Mouse (Mus musculus) CH12.LX (cell line): ENCODE measurements around the gene Phf11a. TPM values are rescaled to one million over a fixed set of nuclear protein-coding genes. Genes with fewer than 3 reads are reported as not detected.
A peak's percentile ranks its signal among the peaks of the same experiment; 100 is the strongest.

ENCODE experiments used
- DNase-seq: peaks from one replicate; pipeline ENCODE4 v3.0.0-alpha.2; 2013; ENCODE audit errors: extremely low read depth
- H3K27ac ChIP-seq: 2 replicates; pipeline ENCODE4 v1.5.1; 2012; ENCODE audit warnings: low read depth, mild to moderate bottlenecking, control low read depth, moderate library complexity; ENCODE audit not compliant: insufficient read depth
- H3K27me3 ChIP-seq: replicated peaks from 2 replicates; pipeline ENCODE3; 2012; ENCODE audit warnings: inconsistent platforms
- H3K36me3 ChIP-seq, 2 experiments: replicated peaks in 1 of 2; 2 replicates each; pipeline versions ENCODE3 to v1.6.1; 2012; ENCODE audit warnings: inconsistent platforms in 1 of 2, low read length in 1 of 2, mild to moderate bottlenecking in 1 of 2, mixed read lengths in 1 of 2, moderate library complexity in 1 of 2; ENCODE audit not compliant: control insufficient read depth in 1 of 2, insufficient read depth in 1 of 2
- H3K4me1 ChIP-seq, 2 experiments: 2 replicates each; pipeline ENCODE4 v1.6.1; 2012; ENCODE audit warnings: inconsistent platforms in 1 of 2, moderate library complexity in 1 of 2; ENCODE audit not compliant: insufficient read depth in 2 of 2, control insufficient read depth in 1 of 2
- H3K4me2 ChIP-seq: 2 replicates; pipeline ENCODE4 v1.6.1; 2012; ENCODE audit warnings: low read depth, mild to moderate bottlenecking, control low read depth; ENCODE audit not compliant: poor library complexity, insufficient read depth, severe bottlenecking
- H3K4me3 ChIP-seq, 3 experiments: fragments of 150-350 bp in 1 of 3; sonication (generic) in 1 of 3; replicated peaks in 1 of 3; 2 replicates each; pipeline versions ENCODE3 to v1.5.1; 2011 to 2012; ENCODE audit warnings: low read depth in 2 of 3, low read length in 2 of 3, mild to moderate bottlenecking in 2 of 3, moderate library complexity in 2 of 3, control low read depth in 1 of 3, improper control_type of control experiment in 1 of 3, inconsistent platforms in 1 of 3, mixed read lengths in 1 of 3; ENCODE audit not compliant: poor library complexity in 1 of 3
- H3K79me2 ChIP-seq: replicated peaks from 2 replicates; pipeline ENCODE4 v1.6.1; 2012; ENCODE audit warnings: mild to moderate bottlenecking, moderate library complexity; ENCODE audit not compliant: control insufficient read depth, poor library complexity, insufficient read depth, severe bottlenecking; ENCODE audit errors: extremely low read depth
- H3K9ac ChIP-seq: 2 replicates; pipeline ENCODE4 v1.6.1; 2012; ENCODE audit warnings: low read depth, mild to moderate bottlenecking, control low read depth, moderate library complexity; ENCODE audit not compliant: insufficient read depth
- H3K9me3 ChIP-seq: replicated peaks from 2 replicates; pipeline ENCODE3; 2012; ENCODE audit warnings: low read length, inconsistent platforms, mixed read lengths
- BHLHE40 ChIP-seq: IDR thresholded peaks from 2 replicates; pipeline ENCODE4 v1.6.1; 2011; ENCODE audit warnings: mild to moderate bottlenecking, low read depth, low read length, improper control_type of control experiment
- CHD2 ChIP-seq: IDR thresholded peaks from 2 replicates; pipeline ENCODE4 v1.6.1; 2011; ENCODE audit warnings: low read length, improper control_type of control experiment
- CTCF ChIP-seq, 2 experiments: IDR thresholded peaks in 1 of 2; conservative IDR thresholded peaks in 1 of 2; 2 replicates each; pipeline ENCODE4 v1.5.1; 2011 to 2012; ENCODE audit warnings: low read depth in 2 of 2, low read length in 2 of 2, improper control_type of control experiment in 1 of 2, inconsistent platforms in 1 of 2, mild to moderate bottlenecking in 1 of 2, moderate library complexity in 1 of 2
- E2F4 ChIP-seq: IDR thresholded peaks from 2 replicates; pipeline ENCODE4 v1.6.1; 2011; ENCODE audit warnings: low read depth, low read length, improper control_type of control experiment; ENCODE audit not compliant: insufficient replicate concordance
- ELF1 ChIP-seq: IDR thresholded peaks from 2 replicates; pipeline ENCODE4 v1.6.1; 2014; ENCODE audit warnings: low read depth, mild to moderate bottlenecking, inconsistent platforms, low read length, improper control_type of control experiment
- ETS1 ChIP-seq: conservative IDR thresholded peaks from 2 replicates; pipeline ENCODE4 v1.6.1; 2012; ENCODE audit warnings: low read depth, mild to moderate bottlenecking, inconsistent platforms, low read length, improper control_type of control experiment, moderate library complexity
- GABPA ChIP-seq: IDR thresholded peaks from 2 replicates; pipeline ENCODE4 v1.6.1; 2012; ENCODE audit warnings: low read depth, low read length, improper control_type of control experiment, inconsistent platforms; ENCODE audit not compliant: insufficient replicate concordance
- IRF4 ChIP-seq: IDR thresholded peaks from 2 replicates; pipeline ENCODE4 v1.6.1; 2014; ENCODE audit warnings: low read depth, mild to moderate bottlenecking, inconsistent platforms, low read length, improper control_type of control experiment
- JUN ChIP-seq: IDR thresholded peaks from 2 replicates; pipeline ENCODE4 v1.6.1; 2011; ENCODE audit warnings: low read depth, mild to moderate bottlenecking, low read length, improper control_type of control experiment, moderate library complexity; ENCODE audit not compliant: insufficient read depth
- JUND ChIP-seq: conservative IDR thresholded peaks from 2 replicates; pipeline ENCODE4 v1.6.1; 2011; ENCODE audit warnings: low read depth, low read length, improper control_type of control experiment
- KAT2A ChIP-seq: IDR thresholded peaks from 2 replicates; pipeline ENCODE4 v1.6.1; 2012; ENCODE audit warnings: low read length, improper control_type of control experiment, inconsistent platforms; ENCODE audit not compliant: insufficient replicate concordance
- MAX ChIP-seq: IDR thresholded peaks from 2 replicates; pipeline ENCODE4 v1.6.1; 2011; ENCODE audit warnings: low read length, improper control_type of control experiment
- MAZ ChIP-seq: IDR thresholded peaks from 2 replicates; pipeline ENCODE4 v1.6.1; 2012; ENCODE audit warnings: low read depth, mild to moderate bottlenecking, inconsistent platforms, low read length, improper control_type of control experiment, moderate library complexity
- MEF2A ChIP-seq: IDR thresholded peaks from 2 replicates; pipeline ENCODE4 v1.6.1; 2014; ENCODE audit warnings: low read depth, mild to moderate bottlenecking, inconsistent platforms, low read length, improper control_type of control experiment, borderline replicate concordance
- MXI1 ChIP-seq: IDR thresholded peaks from 2 replicates; pipeline ENCODE4 v1.6.1; 2011; ENCODE audit warnings: mild to moderate bottlenecking, low read depth, low read length, improper control_type of control experiment
- MYC ChIP-seq: IDR thresholded peaks from 2 replicates; pipeline ENCODE4 v1.6.1; 2011; ENCODE audit warnings: low read depth, mild to moderate bottlenecking, improper control_type of control experiment, low read length
- NELFE ChIP-seq: IDR thresholded peaks from 2 replicates; pipeline ENCODE4 v1.6.1; 2011; ENCODE audit warnings: low read depth, low read length, improper control_type of control experiment
- PAX5 ChIP-seq: IDR thresholded peaks from 2 replicates; pipeline ENCODE4 v1.6.1; 2012; ENCODE audit warnings: low read length, inconsistent platforms, mixed read lengths
- POLR2A ChIP-seq: IDR thresholded peaks from 2 replicates; pipeline ENCODE4 v1.6.1; 2011; ENCODE audit warnings: low read depth, mild to moderate bottlenecking, improper control_type of control experiment, low read length
- POLR2AphosphoS2 ChIP-seq: IDR thresholded peaks from 2 replicates; pipeline ENCODE4 v1.6.1; 2011; ENCODE audit warnings: low read depth, low read length, improper control_type of control experiment
- RAD21 ChIP-seq: IDR thresholded peaks from 2 replicates; pipeline ENCODE4 v1.6.1; 2011; ENCODE audit warnings: low read depth, mild to moderate bottlenecking, low read length, improper control_type of control experiment, moderate library complexity
- SIN3A ChIP-seq: IDR thresholded peaks from 2 replicates; pipeline ENCODE4 v1.6.1; 2012; ENCODE audit warnings: low read length, improper control_type of control experiment, inconsistent platforms
- SMC3 ChIP-seq: IDR thresholded peaks from 2 replicates; pipeline ENCODE4 v1.6.1; 2011; ENCODE audit warnings: low read depth, low read length, improper control_type of control experiment
- TBP ChIP-seq: conservative IDR thresholded peaks from 2 replicates; pipeline ENCODE4 v1.6.1; 2011; ENCODE audit warnings: low read depth, low read length, improper control_type of control experiment
- USF2 ChIP-seq: conservative IDR thresholded peaks from 2 replicates; pipeline ENCODE4 v1.6.1; 2011; ENCODE audit warnings: low read depth, low read length, improper control_type of control experiment
- ZC3H11A ChIP-seq: IDR thresholded peaks from 2 replicates; pipeline ENCODE4 v1.6.1; 2012; ENCODE audit warnings: low read depth, mild to moderate bottlenecking, inconsistent platforms, low read length, improper control_type of control experiment
- ZMIZ1 ChIP-seq: IDR thresholded peaks from 2 replicates; pipeline ENCODE4 v1.6.1; 2012; ENCODE audit warnings: low read depth, mild to moderate bottlenecking, inconsistent platforms, low read length, improper control_type of control experiment
- dilution Hi-C: fragments of 300-500 bp; cut with MboI; formaldehyde crosslinking; loops from 2 replicates; pipeline ENCODE4 v1.14.3; 2020; ENCODE audit warnings: low sequenced_read_pairs; ENCODE audit not compliant: extremely low pct_unique_long_range_greater_than_20kb, extremely low pct_ligation_motif_present
- in situ Hi-C: fragments of 300-500 bp; cut with MboI; formaldehyde crosslinking; loops from 3 replicates; pipeline ENCODE4 v1.14.3; 2019; ENCODE audit warnings: low sequenced_read_pairs, low pct_ligation_motif_present, low pct_unique_long_range_greater_than_20kb, mixed read lengths
- polyA plus RNA-seq: library from polyadenylated mRNA; unstranded; fragments of >175 nt; gene quantifications from 2 replicates; pipeline ENCODE4 v1.2.1, GENCODE M21; 2012; ENCODE audit warnings: low read depth; ENCODE audit not compliant: insufficient read length
- total RNA-seq, 2 experiments: library from RNA; depleted of rRNA; stranded (reverse); fragments of 300-350 nt in 1 of 2; fragments of >200 nt in 1 of 2; gene quantifications; 2 replicates each; pipeline ENCODE4 v1.2.3; 2012 to 2014

The Phf11a gene
- total and polyA plus RNA-seq, 3 experiments, result 14.6 to 48.4 (median 41.1) TPM

DNA sequence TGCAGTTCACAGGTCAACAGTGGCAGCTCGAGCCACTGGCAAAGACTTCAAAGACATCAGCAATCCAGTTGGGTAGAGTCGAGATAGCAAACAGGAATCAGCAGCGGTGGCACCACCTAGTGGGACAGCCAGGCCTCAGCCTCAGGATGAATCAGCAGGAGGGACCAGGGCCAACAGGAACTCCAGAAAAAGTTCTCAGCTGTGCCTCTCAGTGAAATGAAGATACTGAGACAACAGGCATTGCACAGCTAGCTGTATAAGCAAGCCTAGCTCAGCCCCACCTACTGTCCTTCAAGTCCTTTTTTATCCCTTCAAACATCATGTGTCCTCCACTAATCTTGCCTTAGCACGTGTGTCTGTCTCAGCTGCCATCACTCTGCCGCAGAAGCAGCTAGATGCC, 65.3 kb downstream of the Phf11a start:
- Histone ChIP-seq H3K4me2 (no peak overlapping the region), H3K27me3 (no peaks in the 10 kb centered on the region), H3K36me3 (peaks cover 45 to 84% of the 10 kb centered on the region in 2 experiments), H3K4me3 (no peak overlapping the region), H3K79me2 (no peaks in the 10 kb centered on the region), H3K9ac (no peak overlapping the region), H3K27ac (no peak overlapping the region), H3K9me3 (no peaks in the 10 kb centered on the region), H3K4me1 (peaks cover 0 to 3% of the 10 kb centered on the region in 2 experiments; a peak in 1 of 4 replicates)
- peak; percentile 31 for DNase-seq
- dilution Hi-C loops, result no loop called here
- in situ Hi-C loops, result loop anchor here (25.0 kb wide), 1 partner anchor 330 kb away; no protein-coding TSS in a partner anchor
- TF ChIP-seq ETS1 (no peak), TBP (no peak), NELFE (no peak), SMC3 (peak; percentile 34), CTCF (conservative IDR thresholded peaks at IDR 0.05 in 1 of 2, IDR thresholded peaks at IDR 0.05 in 1 of 2; ENCODE audit: low read depth in 2 of 2, low read length in 2 of 2) (peak in 1 of 2 experiments; percentile 50; a peak in 2 of 4 replicates), SIN3A (no peak), E2F4 (no peak), ELF1 (no peak), MAX (no peak), RAD21 (peak; percentile 45), KAT2A (no peak), POLR2A (no peak), JUN (no peak)

DNA sequence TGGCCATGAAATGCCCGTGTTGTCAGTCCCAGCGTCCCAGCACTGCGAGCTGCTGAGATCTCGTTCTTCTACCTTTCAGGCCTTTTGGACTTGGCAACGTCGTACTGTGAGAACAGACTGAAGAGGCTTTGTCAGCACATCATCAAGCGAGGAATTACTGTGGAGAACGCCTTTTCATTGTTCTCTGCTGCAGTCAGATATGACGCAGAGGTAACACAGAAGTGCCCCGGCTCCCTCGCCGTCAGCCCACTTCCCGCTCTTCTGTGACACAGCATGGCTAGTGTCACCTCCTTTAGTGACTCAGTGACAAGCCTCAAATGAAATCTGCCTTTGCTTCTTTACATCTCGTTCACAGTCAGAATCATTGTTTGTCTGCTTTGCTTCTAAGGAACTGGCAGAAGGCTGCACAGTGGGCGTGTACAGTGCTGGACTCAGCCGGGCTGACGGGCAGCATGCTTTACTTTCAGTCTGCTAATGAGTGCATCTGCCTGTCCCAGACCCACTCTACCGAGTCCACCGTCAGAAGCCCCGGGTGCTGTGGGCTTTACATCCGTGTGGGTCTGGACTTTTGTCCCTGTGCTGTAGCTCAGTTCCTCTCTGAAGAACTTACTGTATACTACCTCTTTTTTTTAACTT, 66.9 kb downstream of the Phf11a start:
- in situ Hi-C loops (loop anchor here (25.0 kb wide), 1 partner anchor 332 kb away; no protein-coding TSS in a partner anchor), dilution Hi-C loops (no loop called here)
- Histone ChIP-seq H3K4me3 (no peak overlapping the region), H3K27ac (no peak overlapping the region), H3K9me3 (no peaks in the 10 kb centered on the region), H3K79me2 (no peaks in the 10 kb centered on the region; the same call in 1 of the 2 replicates), H3K4me2 (no peak overlapping the region), H3K36me3 (peaks cover 45 to 94% of the 10 kb centered on the region in 2 experiments), H3K27me3 (no peaks in the 10 kb centered on the region), H3K4me1 (peaks cover 0 to 3% of the 10 kb centered on the region in 2 experiments; a peak in 1 of 4 replicates), H3K9ac (no peak overlapping the region)
- TF ChIP-seq MEF2A (no peak), MAZ (no peak), ETS1 (no peak), PAX5 (no peak), JUN (no peak), ZMIZ1 (no peak), GABPA (no peak), ELF1 (no peak), MXI1 (no peak), POLR2AphosphoS2 (no peak), MAX (no peak), USF2 (no peak), E2F4 (no peak), IRF4 (no peak), BHLHE40 (no peak), POLR2A (no peak), MYC (no peak), JUND (no peak), ZC3H11A (no peak), CHD2 (no peak)
- no peak for DNase-seq
